Mouse (Mus musculus): ENCODE data around the gene Slc6a6. TPM values are rescaled to one million over a fixed set of nuclear protein-coding genes. Genes with fewer than 3 reads are reported as not detected.

Gene Slc6a6
- polyA plus RNA-seq, 1 experiment = 277 TPM

DNA sequence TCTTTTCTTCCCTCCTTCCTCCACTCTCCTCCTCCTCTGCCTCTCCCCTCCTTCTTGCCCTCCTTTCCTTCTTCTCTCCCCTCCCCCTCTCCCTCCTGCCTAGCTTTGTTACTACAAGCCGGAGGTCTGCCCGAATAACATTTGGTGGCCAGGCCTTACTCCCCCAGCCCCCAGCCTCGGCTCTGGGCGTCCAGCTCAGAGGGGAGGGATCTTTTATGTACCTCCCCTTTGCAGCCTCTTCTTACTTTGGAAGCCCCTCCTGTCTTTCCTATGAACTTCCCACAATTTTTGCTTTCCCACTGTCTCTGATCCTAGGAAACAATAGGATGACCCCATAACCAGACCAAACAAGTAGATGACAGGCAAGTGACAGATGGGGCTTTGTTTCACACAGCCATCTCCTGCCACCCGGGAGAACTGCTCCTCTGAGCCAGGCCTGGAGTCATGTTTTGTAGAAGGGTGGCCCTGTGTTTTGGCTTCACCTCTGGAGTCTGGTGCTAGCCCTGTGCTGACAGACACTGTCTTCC lies 29.6 kb downstream of the Slc6a6 start:
- DNase-seq = no peak
- TF ChIP-seq POLR2A (IDR thresholded peaks at IDR 0.05; ENCODE audit: low read depth, low read length) = no peak
- no peak for TF ChIP-seq CTCF (conservative IDR thresholded peaks at IDR 0.05; ENCODE audit: insufficient read depth, insufficient read length, low read depth, low read length)
- no peak overlapping the region for H3K4me3 ChIP-seq (ENCODE audit: insufficient read depth, low read depth, low read length)
- H3K27me3 ChIP-seq (replicated peaks; ENCODE audit: control insufficient read depth, insufficient read depth, low read length) = no peaks in the 10 kb centered on the region
- 31% methylated on average over 5 of the region's 5 CpGs for WGBS
- H3K27ac ChIP-seq (ENCODE audit: insufficient read depth, low read depth, low read length) = no peak overlapping the region
- H3K36me3 ChIP-seq (ENCODE audit: control insufficient read depth, insufficient read depth, low read length) = no peaks in the 10 kb centered on the region; the same call in 1 of the 2 replicates
- H3K4me1 ChIP-seq (ENCODE audit: control insufficient read depth, insufficient read depth, low read length) = peaks cover 24% of the 10 kb centered on the region

DNA sequence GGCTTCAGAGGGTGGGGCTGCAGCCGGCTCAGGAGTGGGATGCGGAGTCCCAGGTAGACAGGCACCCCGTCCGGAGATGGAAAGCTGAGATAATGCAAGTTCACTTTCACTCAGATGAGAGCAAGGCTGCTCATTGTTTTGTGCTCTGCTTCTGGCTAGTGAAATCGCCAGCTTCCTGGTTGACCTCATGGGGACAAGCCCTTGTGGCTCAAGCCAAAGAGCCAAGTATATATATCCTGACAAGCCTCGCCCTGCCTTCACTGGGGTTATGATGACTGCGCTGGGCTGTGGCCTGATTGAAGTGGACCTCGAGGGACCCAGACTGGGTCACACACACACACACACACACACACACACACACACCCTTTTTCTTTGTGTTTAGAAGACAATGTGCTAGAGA lies 31.2 kb downstream of the Slc6a6 start:
- WGBS = 57% methylated on average over 8 of the region's 8 CpGs
- Histone ChIP-seq H3K27me3 (replicated peaks; ENCODE audit: control insufficient read depth, insufficient read depth, low read length) (no peaks in the 10 kb centered on the region), H3K4me1 (ENCODE audit: control insufficient read depth, insufficient read depth, low read length) (peaks cover 40% of the 10 kb centered on the region), H3K27ac (ENCODE audit: insufficient read depth, low read depth, low read length) (no peak overlapping the region), H3K36me3 (ENCODE audit: control insufficient read depth, insufficient read depth, low read length) (no peaks in the 10 kb centered on the region; the same call in 1 of the 2 replicates), H3K4me3 (ENCODE audit: insufficient read depth, low read depth, low read length) (no peak overlapping the region)
- TF ChIP-seq CTCF (conservative IDR thresholded peaks at IDR 0.05; ENCODE audit: insufficient read depth, insufficient read length, low read depth, low read length) (no peak), POLR2A (IDR thresholded peaks at IDR 0.05; ENCODE audit: low read depth, low read length) (no peak)
- peak; percentile 78 for DNase-seq

DNA sequence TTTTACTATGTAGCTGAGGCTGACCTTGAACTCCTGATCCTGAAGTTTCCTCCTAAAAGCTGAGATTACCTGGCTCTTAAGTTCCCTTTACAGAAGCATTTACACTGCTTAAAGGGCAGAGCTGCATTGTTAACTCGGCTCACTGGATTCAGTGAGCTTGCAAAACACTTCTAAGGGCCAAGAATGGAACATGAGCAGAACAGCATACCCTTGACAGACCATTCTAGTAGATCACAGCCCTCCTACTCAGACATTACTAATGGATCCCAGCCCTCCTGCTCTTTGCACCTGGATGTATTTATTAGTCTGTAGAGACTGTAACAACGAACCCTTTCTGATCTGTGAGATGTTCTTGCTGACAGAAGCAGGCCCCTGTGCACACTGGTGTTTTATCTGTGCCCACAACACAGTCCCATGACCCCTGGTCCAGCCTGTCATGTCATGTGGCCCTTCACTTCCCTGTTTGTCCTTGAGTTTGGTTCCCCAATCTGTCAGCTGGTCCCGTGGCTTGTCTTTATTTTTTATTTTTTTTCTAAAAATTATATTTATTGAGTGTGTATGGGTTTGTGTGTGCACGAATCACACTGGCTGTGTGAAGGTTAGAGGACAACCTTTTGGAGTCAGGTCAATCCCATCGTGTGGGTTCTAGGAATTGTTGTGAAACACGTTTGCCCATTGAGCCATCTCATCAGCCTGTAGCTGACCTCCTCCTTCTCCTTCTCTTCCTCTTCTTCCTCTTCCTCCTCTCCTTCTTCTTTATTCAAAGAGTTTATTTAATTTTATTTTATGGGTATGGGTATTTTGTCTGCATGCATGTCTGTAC lies 32.3 kb downstream of the Slc6a6 start:
- Histone ChIP-seq H3K27ac (ENCODE audit: insufficient read depth, low read depth, low read length) (no peak overlapping the region), H3K4me1 (ENCODE audit: control insufficient read depth, insufficient read depth, low read length) (peaks cover 46% of the 10 kb centered on the region), H3K27me3 (replicated peaks; ENCODE audit: control insufficient read depth, insufficient read depth, low read length) (no peaks in the 10 kb centered on the region), H3K4me3 (ENCODE audit: insufficient read depth, low read depth, low read length) (no peak overlapping the region), H3K36me3 (ENCODE audit: control insufficient read depth, insufficient read depth, low read length) (no peaks in the 10 kb centered on the region)
- 44% methylated on average over 6 of the region's 6 CpGs for WGBS
- TF ChIP-seq POLR2A (IDR thresholded peaks at IDR 0.05; ENCODE audit: low read depth, low read length) (no peak), CTCF (conservative IDR thresholded peaks at IDR 0.05; ENCODE audit: insufficient read depth, insufficient read length, low read depth, low read length) (no peak)
- no peak for DNase-seq

DNA sequence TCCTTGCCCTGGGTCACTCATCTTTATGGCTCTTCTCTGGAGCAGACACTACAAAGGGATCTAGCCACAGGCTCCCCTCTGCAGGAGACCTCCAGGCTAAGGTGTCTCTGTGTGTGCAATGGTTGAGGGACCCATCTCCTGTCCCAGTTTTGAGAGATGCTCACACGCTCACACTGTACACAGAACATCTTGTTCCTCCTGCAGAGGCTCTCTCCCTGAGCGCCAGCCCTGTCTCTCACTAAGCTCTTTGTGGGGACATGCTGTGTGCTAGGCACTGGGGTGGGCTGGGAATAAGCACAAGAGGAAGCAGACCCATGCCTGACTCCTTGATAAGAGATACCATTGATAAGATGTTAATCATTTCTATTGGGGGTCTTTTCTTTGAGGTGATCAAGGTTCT lies 34.2 kb downstream of the Slc6a6 start:
- no peaks in the 10 kb centered on the region for H3K27me3 ChIP-seq (replicated peaks; ENCODE audit: control insufficient read depth, insufficient read depth, low read length)
- H3K4me3 ChIP-seq (ENCODE audit: insufficient read depth, low read depth, low read length) = no peak overlapping the region
- H3K27ac ChIP-seq (ENCODE audit: insufficient read depth, low read depth, low read length) = peak overlapping the region; percentile 72
- H3K36me3 ChIP-seq (ENCODE audit: control insufficient read depth, insufficient read depth, low read length) = peaks cover under 1% of the 10 kb centered on the region; the same call in 1 of the 2 replicates
- no peak for DNase-seq
- no peak for TF ChIP-seq POLR2A (IDR thresholded peaks at IDR 0.05; ENCODE audit: low read depth, low read length)
- TF ChIP-seq CTCF (conservative IDR thresholded peaks at IDR 0.05; ENCODE audit: insufficient read depth, insufficient read length, low read depth, low read length) = no peak
- H3K4me1 ChIP-seq (ENCODE audit: control insufficient read depth, insufficient read depth, low read length) = peaks cover 37% of the 10 kb centered on the region
- 69% methylated on average over 2 of the region's 2 CpGs for WGBS

DNA sequence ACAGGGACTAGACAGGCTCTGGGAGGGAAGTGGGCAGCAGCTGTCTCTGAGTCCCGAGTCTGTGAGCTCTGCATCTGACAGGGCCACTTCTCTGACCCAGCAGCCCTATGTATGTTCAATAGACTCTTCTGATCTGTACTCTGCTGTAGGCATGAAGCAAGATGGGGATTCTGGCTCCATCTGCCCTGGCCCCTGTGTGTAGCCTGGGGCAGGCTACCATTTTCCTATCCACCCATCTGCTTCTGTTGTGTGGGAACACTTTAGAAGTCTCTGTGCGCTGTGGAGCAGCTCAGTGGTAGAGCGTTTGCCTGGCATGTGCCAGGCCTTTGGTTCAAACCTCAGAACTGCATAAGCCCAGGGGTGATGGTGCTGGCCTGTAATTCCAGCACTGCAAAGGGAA lies 34.8 kb downstream of the Slc6a6 start:
- WGBS = 58% methylated on average over 3 of the region's 3 CpGs
- H3K4me3 ChIP-seq (ENCODE audit: insufficient read depth, low read depth, low read length) = no peak overlapping the region
- DNase-seq = no peak
- peaks cover 3% of the 10 kb centered on the region; the same call in 1 of the 2 replicates for H3K36me3 ChIP-seq (ENCODE audit: control insufficient read depth, insufficient read depth, low read length)
- TF ChIP-seq CTCF (conservative IDR thresholded peaks at IDR 0.05; ENCODE audit: insufficient read depth, insufficient read length, low read depth, low read length) = no peak
- TF ChIP-seq POLR2A (IDR thresholded peaks at IDR 0.05; ENCODE audit: low read depth, low read length) = no peak
- H3K4me1 ChIP-seq (ENCODE audit: control insufficient read depth, insufficient read depth, low read length) = peaks cover 37% of the 10 kb centered on the region
- no peaks in the 10 kb centered on the region for H3K27me3 ChIP-seq (replicated peaks; ENCODE audit: control insufficient read depth, insufficient read depth, low read length)
- H3K27ac ChIP-seq (ENCODE audit: insufficient read depth, low read depth, low read length) = peak overlapping the region; percentile 72

DNA sequence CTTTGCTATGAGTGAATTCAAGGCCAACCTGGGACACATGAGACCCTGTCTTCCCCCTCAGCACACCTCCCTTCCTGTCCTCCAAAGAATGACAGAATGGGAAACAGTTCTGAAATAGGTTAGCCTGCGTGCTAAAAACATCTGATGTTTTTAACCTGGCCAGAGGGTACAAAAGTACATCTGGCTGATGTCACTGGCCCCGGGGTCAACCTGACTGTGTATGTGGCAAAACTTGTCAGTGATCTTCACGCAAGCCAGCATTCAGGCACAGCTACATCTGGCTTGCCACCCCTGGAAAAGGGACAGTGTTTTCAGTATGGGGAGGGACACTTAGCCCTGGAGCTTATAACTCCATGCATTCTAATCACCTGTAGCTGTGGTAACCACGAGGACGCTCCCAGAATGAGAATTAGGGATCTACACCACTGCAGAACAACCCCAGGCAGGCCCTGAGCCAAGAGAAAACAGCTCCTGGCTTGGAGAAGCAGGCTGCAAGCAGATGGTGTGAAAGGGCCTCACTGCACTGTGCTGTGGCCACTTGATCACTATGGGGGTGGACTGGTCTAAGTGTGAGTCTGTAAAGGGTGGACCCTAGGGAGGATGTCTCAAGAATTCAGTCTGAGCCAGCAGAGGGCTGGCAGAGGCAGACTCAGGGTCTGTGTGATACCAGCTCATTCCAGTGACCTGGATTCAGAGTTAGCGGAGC lies 35.3 kb downstream of the Slc6a6 start:
- peaks cover 3% of the 10 kb centered on the region for H3K36me3 ChIP-seq (ENCODE audit: control insufficient read depth, insufficient read depth, low read length)
- H3K4me1 ChIP-seq (ENCODE audit: control insufficient read depth, insufficient read depth, low read length) = peaks cover 37% of the 10 kb centered on the region
- H3K27ac ChIP-seq (ENCODE audit: insufficient read depth, low read depth, low read length) = peak overlapping the region; percentile 72

More for the DNA sequence above, 35.3 kb downstream of the Slc6a6 start:
- WGBS = 40% methylated on average over 6 of the region's 6 CpGs
- TF ChIP-seq CTCF (conservative IDR thresholded peaks at IDR 0.05; ENCODE audit: insufficient read depth, insufficient read length, low read depth, low read length) (no peak), POLR2A (IDR thresholded peaks at IDR 0.05; ENCODE audit: low read depth, low read length) (no peak)
- Histone ChIP-seq H3K27me3 (replicated peaks; ENCODE audit: control insufficient read depth, insufficient read depth, low read length) (no peaks in the 10 kb centered on the region), H3K4me3 (ENCODE audit: insufficient read depth, low read depth, low read length) (no peak overlapping the region)
- peak; percentile 87 for DNase-seq
